Mouse (Mus musculus) liver, embryonic 14.5 days (tissue): ENCODE measurements around the gene Adcy6. TPM values are rescaled to one million over a fixed set of nuclear protein-coding genes. Genes with fewer than 3 reads are reported as not detected.

ENCODE experiments used
- ATAC-seq: fragments of 200-750 bp; cut with Nextera tagmentation; 2 replicates; pipeline ENCODE4 v1.8.0; 2017; ENCODE audit warnings: moderate number of reproducible peaks, mild to moderate bottlenecking, moderate library complexity; ENCODE audit not compliant: insufficient read depth
- DNase-seq, 3 experiments: peaks; one replicate each; pipeline ENCODE4 v3.0.0-alpha.2; 2012 to 2013; ENCODE audit warnings: low read depth in 3 of 3, low spot score in 3 of 3
- H3K27ac ChIP-seq: fragments of 300-500 bp; sonication (generic); 2 replicates; pipeline ENCODE4 v1.5.1; 2014; ENCODE audit warnings: moderate library complexity, mild to moderate bottlenecking, control low read depth, inconsistent platforms
- H3K27me3 ChIP-seq: fragments of 300-500 bp; sonication (generic); 2 replicates; pipeline ENCODE4 v1.6.1; 2014; ENCODE audit warnings: mild to moderate bottlenecking, low read length, moderate library complexity; ENCODE audit not compliant: control insufficient read depth, insufficient read depth
- H3K36me3 ChIP-seq: fragments of 300-500 bp; sonication (generic); replicated peaks from 2 replicates; pipeline ENCODE4 v1.6.1; 2014; ENCODE audit warnings: low read depth; ENCODE audit not compliant: control insufficient read depth, insufficient read depth
- H3K4me1 ChIP-seq, 2 experiments: fragments of 200-500 bp in 1 of 2; fragments of 300-500 bp in 1 of 2; sonication (generic) in 1 of 2; replicated peaks; 2 replicates each; pipeline ENCODE4 v1.6.1; 2012 to 2014; ENCODE audit warnings: antibody characterized with exemption in 1 of 2, inconsistent platforms in 1 of 2, low read length in 1 of 2; ENCODE audit not compliant: control insufficient read depth in 2 of 2, insufficient read depth in 2 of 2
- H3K4me2 ChIP-seq: fragments of 300-500 bp; sonication (generic); 2 replicates; pipeline ENCODE4 v1.6.1; 2014; ENCODE audit warnings: low read depth, mild to moderate bottlenecking, control low read depth, moderate library complexity
- H3K4me3 ChIP-seq, 2 experiments: fragments of 200-500 bp in 1 of 2; fragments of 300-500 bp in 1 of 2; sonication (generic) in 1 of 2; 2 replicates each; pipeline ENCODE4 v1.5.1; 2012 to 2014; ENCODE audit warnings: low read depth in 2 of 2, low read length in 2 of 2, mild to moderate bottlenecking in 2 of 2, control low read depth in 1 of 2, inconsistent platforms in 1 of 2, moderate library complexity in 1 of 2; ENCODE audit not compliant: insufficient read depth in 1 of 2
- H3K9ac ChIP-seq: fragments of 300-500 bp; sonication (generic); replicated peaks from 2 replicates; pipeline ENCODE4 v1.6.1; 2014; ENCODE audit warnings: mild to moderate bottlenecking, control low read depth, moderate library complexity
- H3K9me3 ChIP-seq: fragments of 300-500 bp; sonication (generic); 2 replicates; pipeline ENCODE4 v1.6.1; 2016; ENCODE audit warnings: low read length, mixed read lengths; ENCODE audit not compliant: control insufficient read depth
- CTCF ChIP-seq: IDR thresholded peaks from 2 replicates; pipeline ENCODE4 v1.5.1; 2016; ENCODE audit warnings: antibody characterized with exemption, low read depth, control low read depth
- EP300 ChIP-seq: IDR thresholded peaks from 2 replicates; pipeline ENCODE4 v1.6.1; 2016; ENCODE audit warnings: antibody characterized with exemption, low read depth
- WGBS: fragments of 180-500 bp; shearing (Covaris S2); extraction: QIAGEN DNeasy Blood & Tissue Kit; methylation state at CpG from one replicate; pipeline ENCODE4 v1.1.7; 2014; ENCODE audit not compliant: insufficient replicate concordance; 5-methylcytosine and 5-hydroxymethylcytosine counted together
- polyA plus RNA-seq, 2 experiments: library from polyadenylated mRNA; depleted of rRNA in 1 of 2; stranded (reverse) in 1 of 2; unstranded in 1 of 2; fragments of >200 nt; fragmentation: Nextera tagmentation in 1 of 2; extraction: Ambion mirVana in 1 of 2; gene quantifications; 2 replicates each; pipeline versions ENCODE4 v1.2.1 to v1.2.3; 2012 to 2014

Gene Adcy6
- polyA plus RNA-seq, 2 experiments: 4.2 to 13.1 TPM

DNA sequence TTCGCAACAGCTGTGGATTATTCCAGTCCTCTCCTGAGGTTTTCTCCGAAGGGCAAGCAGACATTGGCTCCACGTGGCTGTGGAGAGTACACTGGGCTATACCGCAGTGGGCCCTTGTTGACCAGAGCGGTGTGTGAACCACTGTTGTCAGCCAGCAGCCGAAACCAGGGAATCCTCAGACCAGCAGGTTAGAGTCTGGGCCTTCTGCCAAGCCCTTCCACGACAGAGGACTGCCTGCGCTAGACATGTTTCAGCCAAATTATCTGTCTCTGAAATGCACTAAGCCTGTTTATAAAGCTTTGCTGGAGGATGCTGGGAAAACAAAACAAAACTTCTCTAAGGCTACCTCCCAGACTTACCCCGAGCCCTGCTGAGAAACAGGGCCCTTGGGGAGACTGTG, 4.7 kb upstream of the Adcy6 start:
- no peak for DNase-seq
- no peak for ATAC-seq
- peaks cover 10% of the 10 kb centered on the region; the same call in 1 of the 2 replicates for H3K27me3 ChIP-seq
- H3K27ac ChIP-seq: no peak overlapping the region
- WGBS: 72% methylated on average over 9 of the region's 9 CpGs
- H3K4me2 ChIP-seq: no peak overlapping the region
- H3K9me3 ChIP-seq: no peaks in the 10 kb centered on the region
- TF ChIP-seq CTCF (no peak), EP300 (no peak)
- no peaks in the 10 kb centered on the region for H3K36me3 ChIP-seq
- no peak overlapping the region for H3K9ac ChIP-seq
- H3K4me3 ChIP-seq: no peak overlapping the region
- peaks cover 5 to 9% of the 10 kb centered on the region in 2 experiments for H3K4me1 ChIP-seq

DNA sequence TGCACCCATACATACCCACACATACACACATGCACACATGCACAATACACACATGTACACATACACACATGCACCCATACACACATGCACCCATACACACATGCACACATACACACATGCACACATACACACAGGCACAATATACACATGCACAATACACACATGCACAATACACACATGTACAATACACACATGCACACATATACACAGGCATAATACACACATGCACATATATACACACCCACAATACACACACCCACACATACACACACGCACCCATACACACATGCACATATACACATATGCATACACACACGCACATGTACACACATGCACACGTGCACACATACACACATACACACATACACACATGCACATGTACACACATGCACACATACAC, 2.4 kb upstream of the Adcy6 start:
- Histone ChIP-seq H3K36me3 (no peaks in the 10 kb centered on the region), H3K4me2 (no peak overlapping the region), H3K27ac (no peak overlapping the region), H3K9ac (no peak overlapping the region), H3K27me3 (no peaks in the 10 kb centered on the region), H3K4me3 (no peak overlapping the region), H3K4me1 (peaks cover 19 to 21% of the 10 kb centered on the region in 2 experiments), H3K9me3 (no peaks in the 10 kb centered on the region)
- 91% methylated on average over 3 of the region's 3 CpGs for WGBS
- no peak for DNase-seq
- no peak for TF ChIP-seq EP300
- no peak for TF ChIP-seq CTCF
- no peak for ATAC-seq

DNA sequence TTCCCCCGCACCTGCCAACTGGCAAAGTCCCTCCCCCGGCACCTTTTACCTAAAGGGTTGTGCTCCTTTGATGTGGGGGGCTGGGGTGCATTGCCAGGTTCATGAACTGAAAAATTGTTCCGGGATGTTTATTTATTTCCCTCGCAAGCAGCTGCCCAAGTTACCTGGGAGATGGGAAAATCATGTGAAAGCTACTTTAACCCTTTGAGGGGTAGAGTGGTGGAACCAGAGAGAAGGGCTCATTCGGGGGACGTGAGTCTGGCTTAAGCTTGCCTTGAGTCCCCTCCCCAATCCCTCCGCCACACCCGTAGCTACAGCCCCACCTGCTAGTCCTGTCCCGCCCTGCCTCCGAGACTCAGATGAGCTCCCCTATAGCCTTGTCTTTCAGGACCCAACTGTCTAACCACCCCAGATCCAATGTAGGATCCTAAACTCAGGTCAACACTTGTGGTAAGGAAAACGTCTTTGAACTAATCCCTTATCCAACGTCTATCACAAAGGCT, 306 bp upstream of the Adcy6 start:
- Histone ChIP-seq H3K4me3 (peak overlapping the region; percentile 68 to 82), H3K36me3 (no peaks in the 10 kb centered on the region), H3K27ac (peak overlapping the region; percentile 100; the same call in 1 of the 2 replicates), H3K9ac (peak overlapping the region; percentile 88), H3K4me1 (peaks cover 36 to 37% of the 10 kb centered on the region in 2 experiments), H3K9me3 (no peaks in the 10 kb centered on the region), H3K4me2 (peak overlapping the region; percentile 94), H3K27me3 (no peaks in the 10 kb centered on the region)
- no peak for ATAC-seq
- WGBS: 9% methylated on average over 12 of the region's 12 CpGs
- no peak for DNase-seq
- TF ChIP-seq EP300: no peak
- TF ChIP-seq CTCF: no peak

DNA sequence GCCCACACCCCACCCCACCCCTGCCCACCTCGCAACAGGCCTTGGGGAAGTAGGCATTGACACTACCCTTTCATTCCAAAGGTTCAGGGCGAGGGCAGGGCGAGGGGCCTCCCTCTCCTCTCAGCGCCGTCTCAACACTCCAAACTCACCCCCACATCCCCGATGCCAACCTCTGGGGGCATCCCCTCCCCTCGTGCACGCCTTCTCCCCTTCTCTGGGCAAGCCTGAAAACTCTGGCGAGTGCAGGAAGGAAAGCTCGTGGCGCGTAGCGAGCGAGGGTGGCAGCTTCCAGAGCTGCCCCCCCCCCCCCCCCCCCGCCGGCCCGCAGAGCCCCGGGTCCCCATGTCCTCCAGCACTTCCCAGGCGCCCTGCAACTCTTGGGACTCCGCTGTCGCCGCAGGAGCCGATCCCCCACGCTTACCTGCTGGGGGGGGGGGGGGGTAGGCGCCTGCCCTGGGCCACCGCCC, 1.1 kb downstream of the Adcy6 start:
- DNase-seq: no peak
- TF ChIP-seq EP300 (no peak), CTCF (no peak; the same call in 1 of the 2 replicates)
- H3K4me3 ChIP-seq: peak overlapping the region; percentile 68 to 82
- no peaks in the 10 kb centered on the region for H3K27me3 ChIP-seq
- no peaks in the 10 kb centered on the region for H3K9me3 ChIP-seq
- peak overlapping the region; percentile 94 for H3K4me2 ChIP-seq
- ATAC-seq: no peak; the same call in none of the 2 replicates
- peaks cover 6% of the 10 kb centered on the region for H3K36me3 ChIP-seq
- WGBS: 2% methylated on average over 15 of the region's 26 CpGs
- H3K27ac ChIP-seq: peak overlapping the region; percentile 100
- peak overlapping the region; percentile 88 for H3K9ac ChIP-seq
- H3K4me1 ChIP-seq: peaks cover 38 to 45% of the 10 kb centered on the region in 2 experiments

GRCm38 (mm10) chr15:98608058-98608783, 1.7 kb downstream of the Adcy6 start:
- no peaks in the 10 kb centered on the region for H3K27me3 ChIP-seq
- H3K4me2 ChIP-seq: peak overlapping the region; percentile 94
- ATAC-seq (0 out of 2 replicates have a peak, but pooled peaks have one; percentile 18), DNase-seq (no peak)
- peaks cover 42 to 51% of the 10 kb centered on the region in 2 experiments for H3K4me1 ChIP-seq
- 19% methylated on average over 10 of the region's 10 CpGs for WGBS
- H3K9ac ChIP-seq: peak overlapping the region; percentile 88
- peaks cover 12% of the 10 kb centered on the region for H3K36me3 ChIP-seq
- H3K4me3 ChIP-seq: peak overlapping the region; percentile 68 to 82
- no peak for TF ChIP-seq CTCF
- TF ChIP-seq EP300: no peak
- peak overlapping the region; percentile 100 for H3K27ac ChIP-seq
- H3K9me3 ChIP-seq: no peaks in the 10 kb centered on the region
